Mouse (Mus musculus) liver, embryonic 14.5 days (tissue): ENCODE measurements around the gene Vtn.

Experiments used
- CTCF ChIP-seq: IDR thresholded peaks from 2 replicates; pipeline ENCODE4 v1.5.1; 2016; ENCODE audit warnings: antibody characterized with exemption, low read depth, control low read depth
- EP300 ChIP-seq: IDR thresholded peaks from 2 replicates; pipeline ENCODE4 v1.6.1; 2016; ENCODE audit warnings: antibody characterized with exemption, low read depth

DNA sequence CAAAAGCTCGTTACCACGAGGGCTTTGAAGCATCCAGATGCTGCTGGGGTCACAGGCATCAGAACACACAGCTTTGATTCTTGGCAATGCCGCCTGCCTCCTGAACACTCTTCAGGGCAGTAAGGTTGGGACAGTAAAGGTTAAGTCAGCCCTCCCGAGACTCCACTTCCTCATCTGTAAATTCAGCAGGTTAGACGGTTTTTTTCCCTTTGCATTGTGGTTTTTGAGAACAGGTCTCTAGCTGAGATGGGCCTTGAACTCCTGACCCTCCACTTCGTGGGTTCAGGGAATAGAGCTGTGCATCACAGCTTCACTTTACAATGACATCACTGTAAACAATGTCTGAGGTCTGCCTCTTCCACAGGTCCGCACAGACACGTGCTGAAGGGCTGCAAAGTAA, 46.3 kb downstream of the Vtn start:
- TF ChIP-seq EP300, result no peak
- TF ChIP-seq CTCF, result no peak
